Mouse (Mus musculus) T-helper 1 cell (primary cell): ENCODE data around the gene Adamtsl4.

Experiments used
- in situ Hi-C: fragments of 300-600 bp; cut with MboI, MseI; formaldehyde crosslinking; loops from one replicate; pipeline ENCODE4 v1.15.1; 2025; ENCODE audit warnings: high pct_unique_total_duplicates

The Adamtsl4 gene

GRCm38 (mm10) chr3:95635636-95636035 lies 52.1 kb downstream of the Adamtsl4 start:
- in situ Hi-C loops: no loop called here

- in situ Hi-C loops: no loop called here
These were observed 54.8 kb downstream of the Adamtsl4 start for GRCm38 (mm10) chr3:95632648-95633588.

- in situ Hi-C loops: no loop called here
These were observed 56.4 kb downstream of the Adamtsl4 start for GRCm38 (mm10) chr3:95631304-95631703.

- in situ Hi-C loops: no loop called here
These were observed 56.9 kb downstream of the Adamtsl4 start for GRCm38 (mm10) chr3:95630856-95631255.

- in situ Hi-C loops: no loop called here
These were observed 58.0 kb downstream of the Adamtsl4 start for GRCm38 (mm10) chr3:95629755-95630154.

- in situ Hi-C loops: no loop called here
These were observed 60.0 kb downstream of the Adamtsl4 start for GRCm38 (mm10) chr3:95627763-95628162.
